Mouse (Mus musculus) thymus, adult 2 months (tissue): ENCODE data around the gene Arhgap25. TPM values are rescaled to one million over a fixed set of nuclear protein-coding genes. Genes with fewer than 3 reads are reported as not detected.

ENCODE experiments used
- DNase-seq: peaks from one replicate; pipeline ENCODE4 v3.0.0; 2021
- H3K27ac ChIP-seq: fragments of 200-500 bp; 2 replicates; pipeline ENCODE4 v1.5.1; 2012; ENCODE audit warnings: low read length, control low read depth; ENCODE audit not compliant: control insufficient read depth, insufficient read depth
- H3K27me3 ChIP-seq: fragments of 200-500 bp; 2 replicates; pipeline ENCODE4 v1.6.1; 2012; ENCODE audit warnings: mild to moderate bottlenecking, low read length, moderate library complexity, mixed read lengths; ENCODE audit not compliant: control insufficient read depth, insufficient read depth
- H3K36me3 ChIP-seq: fragments of 200-500 bp; 2 replicates; pipeline ENCODE4 v1.6.1; 2012; ENCODE audit warnings: mild to moderate bottlenecking, low read length, moderate library complexity; ENCODE audit not compliant: control insufficient read depth, insufficient read depth
- H3K4me1 ChIP-seq: fragments of 200-500 bp; replicated peaks from 2 replicates; pipeline ENCODE4 v1.6.1; 2012; ENCODE audit warnings: low read length; ENCODE audit not compliant: control insufficient read depth, insufficient read depth
- H3K4me3 ChIP-seq: fragments of 200-500 bp; 2 replicates; pipeline ENCODE4 v1.5.1; 2012; ENCODE audit warnings: mild to moderate bottlenecking, low read length, control low read depth, moderate library complexity; ENCODE audit not compliant: control insufficient read depth, insufficient read depth
- CTCF ChIP-seq: fragments of 200-500 bp; IDR thresholded peaks from 2 replicates; pipeline ENCODE4 v1.5.1; 2012; ENCODE audit warnings: mild to moderate bottlenecking, control low read depth, low read length, moderate library complexity, borderline replicate concordance; ENCODE audit not compliant: control insufficient read depth, poor library complexity, insufficient read depth; ENCODE audit errors: extremely low read depth
- POLR2A ChIP-seq: fragments of 200-500 bp; IDR thresholded peaks from 2 replicates; pipeline ENCODE4 v1.6.1; 2012; ENCODE audit warnings: mild to moderate bottlenecking, low read length, control low read depth, moderate library complexity; ENCODE audit not compliant: control insufficient read depth, poor library complexity, insufficient read depth; ENCODE audit errors: extremely low read depth
- WGBS: fragments of 180-500 bp; shearing (Covaris S2); methylation state at CpG from one replicate; pipeline ENCODE4 v1.1.7; 2018; 5-methylcytosine and 5-hydroxymethylcytosine counted together
- polyA plus RNA-seq: library from polyadenylated mRNA; depleted of rRNA; stranded (reverse); fragments of >200 nt; gene quantifications from 2 replicates; pipeline ENCODE4 v1.2.3, GENCODE M21; 2012

The Arhgap25 gene
- polyA plus RNA-seq, 1 experiment = 17.2 TPM

DNA sequence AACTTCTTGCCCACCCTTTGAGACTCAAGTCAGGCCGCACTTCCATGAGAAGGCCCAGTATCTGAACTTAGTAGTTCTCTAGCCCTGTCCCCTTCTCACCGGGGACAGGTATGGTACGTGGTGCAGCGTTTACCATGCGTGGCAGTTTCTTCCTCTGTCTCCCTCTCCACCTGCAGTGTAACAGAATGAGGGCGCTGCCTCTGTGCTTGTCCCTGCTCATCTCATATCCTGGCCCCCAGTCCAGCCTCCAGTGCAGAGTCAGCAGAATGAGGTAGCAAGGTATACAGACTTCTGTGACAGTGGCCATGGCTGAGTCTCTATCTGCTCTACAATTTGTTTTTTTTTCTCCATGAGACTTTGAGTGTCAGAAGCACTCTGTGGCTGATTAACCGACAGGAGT is 32.4 kb downstream of the Arhgap25 start:
- 0 out of 2 replicates have a peak, but pooled peaks cover 3% of the 10 kb centered on the region for H3K36me3 ChIP-seq
- no peak for DNase-seq
- peak overlapping the region; percentile 39; the same call in 1 of the 2 replicates for H3K27ac ChIP-seq
- no peaks in the 10 kb centered on the region for H3K27me3 ChIP-seq
- TF ChIP-seq POLR2A (no peak), CTCF (no peak)
- no peak overlapping the region for H3K4me3 ChIP-seq
- WGBS = 90% methylated on average over 7 of the region's 7 CpGs
- peaks cover 50% of the 10 kb centered on the region for H3K4me1 ChIP-seq

DNA sequence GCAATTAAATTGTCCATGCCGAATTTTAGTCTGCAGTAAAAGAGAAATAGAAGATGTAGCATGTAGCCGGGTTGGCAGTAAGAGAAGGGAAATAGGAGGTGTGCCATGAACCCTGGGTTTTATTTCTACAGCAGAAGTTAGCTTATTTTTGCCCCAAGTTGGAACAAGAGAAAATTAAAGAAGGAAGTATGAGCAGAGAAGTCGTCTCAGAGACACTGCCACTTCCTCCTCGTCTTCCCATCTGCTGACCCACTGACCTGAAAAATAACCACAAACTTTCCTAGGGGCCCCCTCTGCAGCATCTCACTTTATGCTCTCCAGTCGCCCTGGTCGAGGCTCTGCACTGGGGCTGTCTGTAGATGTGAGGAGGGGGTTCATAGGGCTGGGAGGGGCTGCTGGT is 33.3 kb downstream of the Arhgap25 start:
- 35% methylated on average over 6 of the region's 6 CpGs for WGBS
- TF ChIP-seq CTCF = no peak
- Histone ChIP-seq H3K27ac (no peak overlapping the region), H3K27me3 (no peaks in the 10 kb centered on the region), H3K36me3 (0 out of 2 replicates have a peak, but pooled peaks cover 4% of the 10 kb centered on the region), H3K4me3 (no peak overlapping the region), H3K4me1 (peaks cover 44% of the 10 kb centered on the region)
- DNase-seq = no peak

DNA sequence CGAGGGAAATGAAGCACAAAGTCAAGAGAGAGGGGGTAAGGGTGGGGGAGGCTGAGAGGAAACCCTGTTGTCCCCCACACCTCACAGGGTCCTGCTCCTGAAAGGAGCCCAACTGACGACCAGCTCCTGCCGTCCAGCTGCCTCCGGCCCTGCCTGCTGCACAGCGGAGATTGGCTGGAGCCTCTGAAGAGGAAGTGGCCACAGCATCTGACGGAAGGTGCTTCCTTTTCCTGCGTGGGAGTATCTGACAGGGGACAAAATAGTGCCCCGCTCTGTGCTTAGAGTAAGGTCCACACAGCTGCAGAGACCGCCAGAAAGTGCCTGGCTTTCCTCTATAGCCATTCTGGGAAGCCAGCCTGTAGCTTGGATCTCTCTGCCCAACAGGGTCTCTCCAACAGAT is 36.9 kb downstream of the Arhgap25 start:
- H3K4me1 ChIP-seq = peaks cover 16% of the 10 kb centered on the region
- DNase-seq = no peak
- TF ChIP-seq POLR2A (no peak), CTCF (no peak)
- H3K4me3 ChIP-seq = peak overlapping the region; percentile 19
- H3K36me3 ChIP-seq = peaks cover 15% of the 10 kb centered on the region; the same call in 1 of the 2 replicates
- H3K27ac ChIP-seq = peak overlapping the region; percentile 21; the same call in 1 of the 2 replicates
- WGBS = 74% methylated on average over 9 of the region's 9 CpGs
- no peaks in the 10 kb centered on the region for H3K27me3 ChIP-seq

DNA sequence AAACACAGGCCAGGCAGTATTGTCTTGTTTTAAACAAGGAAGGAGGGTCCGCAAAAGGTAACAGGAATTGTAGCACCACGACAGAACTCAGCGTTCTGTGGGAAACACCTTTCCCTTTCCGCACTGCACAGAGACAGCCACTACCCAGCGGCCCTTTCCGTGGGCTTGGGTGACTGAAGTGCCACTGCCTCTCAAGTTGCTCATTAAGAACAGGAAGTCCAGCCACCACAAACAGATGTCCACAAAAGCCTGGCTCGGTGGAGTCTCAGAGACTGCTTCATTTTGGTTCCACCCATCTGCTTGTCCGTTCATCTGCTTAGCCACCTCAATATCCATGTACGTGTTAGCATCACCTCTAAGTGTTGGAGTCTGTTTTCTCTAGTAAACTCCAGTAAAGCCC is 38.7 kb downstream of the Arhgap25 start:
- Histone ChIP-seq H3K4me1 (peaks cover 6% of the 10 kb centered on the region), H3K4me3 (no peak overlapping the region), H3K27ac (no peak overlapping the region), H3K36me3 (peaks cover 25% of the 10 kb centered on the region), H3K27me3 (no peaks in the 10 kb centered on the region)
- TF ChIP-seq CTCF (no peak), POLR2A (no peak)
- no peak for DNase-seq
- WGBS = 69% methylated on average over 9 of the region's 9 CpGs

DNA sequence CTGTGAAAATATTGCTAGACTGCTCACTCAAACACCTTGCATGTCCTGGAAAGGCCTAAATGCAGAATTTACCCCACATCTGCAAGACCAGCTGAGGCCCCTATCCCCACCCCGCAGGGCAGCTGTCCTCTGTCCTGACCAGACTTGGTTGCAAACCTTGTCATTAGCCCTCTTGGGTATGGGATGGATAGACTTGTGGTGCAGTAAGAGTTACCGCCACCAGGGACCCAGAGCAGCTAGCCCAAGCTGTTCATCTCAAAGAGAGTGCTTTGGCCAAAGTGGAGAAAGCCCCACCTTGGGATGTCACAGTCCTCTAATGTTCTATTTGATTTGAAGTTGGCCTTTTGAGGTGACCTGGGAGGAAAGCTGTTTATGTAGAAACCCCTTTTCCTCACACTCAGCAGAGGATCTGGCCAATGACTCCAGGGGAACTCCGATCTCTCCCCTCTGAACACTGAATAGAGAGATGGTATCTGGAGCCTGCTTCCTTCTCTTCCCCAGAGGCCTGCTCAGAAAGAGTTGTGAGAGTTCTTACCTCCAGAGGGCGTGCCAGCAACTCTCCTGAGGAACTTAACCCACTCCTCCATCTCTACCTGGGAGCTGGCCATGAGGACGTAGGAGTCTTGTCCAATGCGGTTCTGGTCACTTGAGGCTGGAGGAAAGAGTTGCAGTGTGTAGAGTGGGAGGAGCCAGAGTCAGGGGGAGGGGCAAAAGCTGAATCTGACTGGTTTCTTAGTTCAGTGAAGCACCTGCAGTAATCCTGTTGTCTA is 45.2 kb downstream of the Arhgap25 start:
- H3K4me3 ChIP-seq = no peak overlapping the region
- 92% methylated on average over 6 of the region's 6 CpGs for WGBS
- H3K27me3 ChIP-seq = no peaks in the 10 kb centered on the region
- peak; percentile 45 for DNase-seq
- TF ChIP-seq POLR2A (no peak), CTCF (no peak)
- H3K4me1 ChIP-seq = no peaks in the 10 kb centered on the region
- peaks cover 31% of the 10 kb centered on the region for H3K36me3 ChIP-seq
- H3K27ac ChIP-seq = no peak overlapping the region

DNA sequence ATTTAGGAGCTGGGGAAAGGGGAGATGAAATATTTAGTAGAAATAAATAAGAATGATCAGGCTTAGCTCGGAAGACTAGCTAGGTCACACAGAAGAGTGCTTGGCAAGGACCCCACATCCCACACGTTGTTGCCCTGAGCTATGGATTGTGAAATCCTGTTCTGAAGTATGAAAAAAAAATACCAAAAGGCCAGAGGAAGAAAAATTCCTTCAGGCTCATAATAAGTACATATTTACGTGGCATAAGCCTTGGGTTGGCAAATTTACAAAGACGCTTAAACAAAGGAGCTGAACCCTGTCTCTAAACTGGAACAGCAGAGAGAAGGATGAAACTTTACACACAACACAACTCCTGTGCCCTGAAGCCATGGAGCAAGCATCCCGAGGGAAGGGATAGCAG is 48.3 kb downstream of the Arhgap25 start:
- Histone ChIP-seq H3K4me3 (no peak overlapping the region), H3K27me3 (no peaks in the 10 kb centered on the region), H3K4me1 (no peaks in the 10 kb centered on the region), H3K27ac (no peak overlapping the region), H3K36me3 (peaks cover 18% of the 10 kb centered on the region)
- 95% methylated on average over 5 of the region's 5 CpGs for WGBS
- TF ChIP-seq CTCF = no peak
- no peak for TF ChIP-seq POLR2A
- no peak for DNase-seq

DNA sequence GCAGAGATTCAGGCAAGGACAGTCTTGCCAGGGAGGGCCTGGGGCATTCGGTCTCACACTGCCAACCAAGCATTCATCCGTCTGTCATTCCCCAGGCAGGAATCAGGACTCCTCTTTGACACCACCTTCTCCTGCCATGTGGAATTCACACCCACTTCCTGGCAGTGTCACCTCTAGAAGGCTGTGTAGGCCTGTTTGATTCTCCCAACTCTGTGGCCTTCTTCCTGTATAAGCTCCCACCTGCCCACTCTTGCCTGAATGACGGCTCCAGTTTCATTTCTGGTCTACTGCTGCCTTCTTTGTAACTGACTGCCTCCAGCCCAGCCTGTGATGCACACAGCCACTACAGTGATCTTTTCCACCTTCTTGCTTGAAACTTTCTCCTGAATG is 49.2 kb downstream of the Arhgap25 start:
- TF ChIP-seq POLR2A (no peak), CTCF (no peak)
- Histone ChIP-seq H3K27ac (no peak overlapping the region), H3K4me1 (no peaks in the 10 kb centered on the region), H3K36me3 (peaks cover 18% of the 10 kb centered on the region), H3K4me3 (no peak overlapping the region), H3K27me3 (no peaks in the 10 kb centered on the region)
- DNase-seq = no peak
- WGBS = 91% methylated on average over 3 of the region's 3 CpGs
